Mouse (Mus musculus) frontal cortex, postnatal 36 days (tissue): Measurements from ENCODE around the gene Cat.

Experiments
- DNase-seq, 2 experiments: peaks; one replicate each; pipeline ENCODE4 v3.0.0; 2022; ENCODE audit warnings: low spot score in 2 of 2

Gene Cat

GRCm38 (mm10) chr2:103439071-103439622 lies 45.8 kb downstream of the Cat start:
- DNase-seq, result no peak

- DNase-seq, result no peak
These were observed 48.4 kb downstream of the Cat start for GRCm38 (mm10) chr2:103436534-103436933.

GRCm38 (mm10) chr2:103435110-103435509 lies 49.9 kb downstream of the Cat start:
- peak in 1 of 2 experiments; percentile 27 for DNase-seq

GRCm38 (mm10) chr2:103432695-103433275 lies 52.2 kb downstream of the Cat start:
- no peak for DNase-seq

DNA sequence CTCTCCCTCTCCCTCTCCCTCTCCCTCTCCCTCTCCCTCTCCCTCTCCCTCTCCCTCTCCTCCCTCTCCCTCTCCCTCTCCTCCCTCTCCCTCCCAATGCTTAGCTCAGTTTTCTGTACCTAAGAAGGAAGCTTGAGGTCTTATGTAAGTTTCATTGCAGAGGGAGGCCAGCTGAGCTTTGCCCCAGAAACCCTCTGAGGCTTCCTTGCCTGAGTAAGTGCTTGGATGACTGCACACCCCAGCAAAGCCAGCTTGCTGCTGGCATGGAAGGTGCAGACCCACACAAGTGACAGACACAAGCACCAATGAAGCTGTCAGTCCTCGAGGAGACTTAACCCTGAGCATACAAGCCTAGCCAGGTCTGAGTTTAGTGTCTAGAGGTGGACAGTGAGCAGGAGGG lies 54.2 kb downstream of the Cat start:
- DNase-seq, result no peak

GRCm38 (mm10) chr2:103428356-103428755 lies 56.6 kb downstream of the Cat start:
- no peak for DNase-seq

GRCm38 (mm10) chr2:103425456-103426063 lies 59.4 kb downstream of the Cat start:
- DNase-seq, result peak in 1 of 2 experiments; percentile 30

- DNase-seq, result peak; percentile 70 to 78
These were observed 60.5 kb downstream of the Cat start for GRCm38 (mm10) chr2:103424349-103425026.

GRCm38 (mm10) chr2:103423884-103424283 lies 61.1 kb downstream of the Cat start:
- no peak for DNase-seq

DNA sequence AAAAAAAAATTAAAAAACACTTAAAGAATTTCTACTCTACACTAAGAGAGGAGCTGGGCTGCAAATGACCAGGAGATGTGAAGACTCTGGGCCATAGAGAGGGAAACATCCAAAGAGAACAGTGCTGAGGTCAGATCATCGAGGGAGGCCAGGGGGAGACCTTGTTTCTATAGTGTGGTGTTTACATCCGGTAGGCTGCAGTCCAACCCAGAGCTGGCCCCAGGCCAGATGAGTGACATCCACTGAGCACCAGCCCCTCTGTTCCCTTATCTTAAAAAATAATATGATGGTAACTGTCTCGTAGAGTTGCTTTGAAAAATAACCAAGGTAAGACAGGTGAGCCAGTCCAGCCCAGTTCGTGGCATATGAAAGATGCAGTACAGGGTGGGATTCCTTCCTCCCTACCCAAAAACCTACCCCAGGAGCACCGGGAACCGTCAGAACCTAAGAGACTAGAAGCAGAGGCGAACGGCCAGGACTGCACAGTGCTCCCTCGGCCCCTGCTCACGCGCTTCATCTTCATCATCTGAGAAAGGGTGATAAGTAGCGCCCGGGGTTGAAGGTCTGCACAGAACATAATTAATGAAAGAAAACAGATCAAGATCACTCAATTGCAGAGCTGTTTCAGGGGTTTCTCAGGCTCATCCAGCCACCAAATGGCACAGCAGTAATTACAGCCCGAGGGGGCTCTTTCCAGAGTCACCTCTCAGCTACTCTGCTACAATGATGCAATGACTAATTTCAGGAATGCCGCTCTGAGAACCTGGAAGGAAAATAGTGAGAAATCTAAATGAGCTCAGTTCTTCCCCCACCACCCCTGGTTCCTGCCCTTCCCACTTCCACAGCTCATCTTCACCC lies 64.1 kb downstream of the Cat start:
- DNase-seq, result no peak

DNA sequence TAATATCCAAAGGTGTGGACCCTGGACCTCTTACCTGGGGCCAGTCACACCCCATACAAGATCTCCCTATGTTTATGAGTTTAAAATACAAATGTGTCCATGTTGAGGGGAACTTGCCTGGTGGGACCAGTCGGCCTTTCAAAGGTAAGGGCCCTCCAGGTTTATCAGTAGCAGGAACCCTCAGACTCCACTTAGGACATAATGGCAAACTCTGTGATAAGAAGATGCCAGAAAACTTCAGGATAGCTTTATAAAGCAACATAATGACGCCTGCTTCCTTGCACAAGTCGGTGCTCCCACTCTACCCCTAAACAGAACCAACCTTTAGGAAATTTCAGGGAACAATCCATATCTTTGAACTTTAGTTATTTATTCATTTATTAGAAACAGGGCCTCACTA lies 69.2 kb downstream of the Cat start:
- DNase-seq, result no peak

DNA sequence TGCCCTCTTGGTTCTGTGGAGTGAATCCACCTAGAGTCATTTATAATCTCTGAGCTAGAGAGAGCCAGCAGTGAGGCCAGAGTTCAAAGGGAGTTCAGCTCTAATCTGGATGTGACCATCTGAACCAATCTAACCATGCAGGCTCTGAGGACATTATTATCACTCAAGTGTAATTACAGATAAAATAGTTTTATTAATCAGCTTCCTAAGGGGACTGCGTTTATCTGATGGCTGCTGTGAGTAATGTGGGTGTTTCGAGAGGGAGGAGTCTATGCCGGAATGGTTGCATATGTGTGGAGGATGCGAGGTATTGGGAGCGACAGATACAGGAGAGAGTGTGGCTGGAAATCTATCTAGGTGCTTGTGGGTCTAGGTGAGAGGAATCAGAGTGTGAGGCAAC lies 71.6 kb downstream of the Cat start:
- DNase-seq, result no peak

DNA sequence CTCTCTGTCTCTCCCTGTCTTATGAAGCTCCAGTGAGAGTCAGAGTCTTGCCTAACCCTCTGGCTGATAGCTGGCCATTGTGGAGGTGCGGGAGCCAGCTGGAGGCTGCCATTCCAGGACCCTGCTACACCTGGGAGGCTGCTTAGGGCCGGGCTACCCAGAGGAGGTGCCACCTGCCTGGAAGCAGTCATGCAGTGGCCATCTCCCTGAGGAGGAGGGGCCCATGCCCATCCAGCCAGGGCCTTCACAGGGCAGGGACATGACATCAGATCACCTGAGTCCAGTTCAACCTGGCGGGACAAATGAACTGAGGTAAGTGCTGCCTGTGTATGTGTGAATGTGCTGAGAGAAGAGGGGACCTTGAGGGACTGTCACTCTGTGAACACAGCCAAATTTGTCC lies 73.1 kb downstream of the Cat start:
- DNase-seq, result no peak

- DNase-seq, result no peak
These were observed 73.6 kb downstream of the Cat start, which contains the start of gene Elf5 for GRCm38 (mm10) chr2:103411348-103411747. TSS of gene Elf5 (plus strand) at chr2:103411688.

DNA sequence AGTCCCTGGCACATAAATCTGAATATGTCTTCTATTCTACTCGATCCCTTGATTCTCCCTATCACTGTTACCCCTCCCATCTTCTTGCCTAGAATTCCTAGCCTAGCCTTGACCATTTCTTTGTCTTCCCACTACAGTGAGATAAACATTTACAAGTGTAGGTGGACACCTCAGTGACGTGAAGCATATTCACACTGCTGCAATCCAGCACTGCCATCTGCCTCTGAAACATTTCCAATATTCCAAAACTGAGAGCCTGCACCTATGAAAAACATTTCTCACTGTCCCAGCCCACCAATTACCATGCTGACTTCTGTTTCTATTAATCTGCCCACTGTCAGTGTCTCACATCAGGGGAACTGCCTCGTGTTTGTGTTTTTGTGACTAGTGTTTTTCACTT lies 78.7 kb downstream of the Cat start:
- peak in 1 of 2 experiments; percentile 9 for DNase-seq
